Mouse (Mus musculus): ENCODE data around the gene Krtap3-1. TPM values are rescaled to one million over a fixed set of nuclear protein-coding genes. Genes with fewer than 3 reads are reported as not detected.
"Not testable (repeated sequence)": the region's sequence is repeated elsewhere in the genome, so short reads cannot be mapped to it uniquely, and the experiment has no call there.

Krtap3-1 gene
- not detected in 2 replicates for polyA plus RNA-seq (2015; fragmentation: Nextera tagmentation; extraction: Ambion mirVana)

- no peak within 1 kb of the TSS for H3K9ac ChIP-seq (replicated peaks; ENCODE audit: low read depth)
- H3K27ac ChIP-seq (ENCODE audit: low read length): no peak within 1 kb of the TSS
- H3K4me1 ChIP-seq (ENCODE audit: insufficient read depth, low read depth, low read length): no peaks in the 10 kb centered on the region
- H3K9me3 ChIP-seq (ENCODE audit: low read length): no peaks in the 10 kb centered on the region
- H3K4me3 ChIP-seq (ENCODE audit: low read depth, low read length): no peak within 1 kb of the TSS
- no peaks in the 10 kb centered on the region for H3K27me3 ChIP-seq (replicated peaks; ENCODE audit: insufficient read depth, low read length)
- H3K4me2 ChIP-seq (replicated peaks; ENCODE audit: low read depth, low read length): no peak within 1 kb of the TSS
- H3K36me3 ChIP-seq (ENCODE audit: insufficient read depth, low read length): no peaks in the 10 kb centered on the region
- WGBS: 94% methylated on average over 7 of the region's 7 CpGs
- TF ChIP-seq CTCF (IDR thresholded peaks at IDR 0.05): no peak
- TF ChIP-seq EP300 (IDR thresholded peaks at IDR 0.05): no peak
- DNase-seq (ENCODE audit: low spot score): no peak
- no peak for ATAC-seq
These were observed at the start of gene Krtap3-1 for GRCm38 (mm10) chr11:99566530-99566929. Krtap3-1 (minus strand) TSS chr11:99566630.

- H3K9me3 ChIP-seq (ENCODE audit: low read length): no peaks in the 10 kb centered on the region
- TF ChIP-seq CTCF (IDR thresholded peaks at IDR 0.05) (no peak), EP300 (IDR thresholded peaks at IDR 0.05) (no peak)
- H3K36me3 ChIP-seq (ENCODE audit: insufficient read depth, low read length): no peaks in the 10 kb centered on the region
- no peak within 1 kb of the TSS for H3K9ac ChIP-seq (replicated peaks; ENCODE audit: low read depth)
- no peaks in the 10 kb centered on the region for H3K27me3 ChIP-seq (replicated peaks; ENCODE audit: insufficient read depth, low read length)
- no peak within 1 kb of the TSS for H3K27ac ChIP-seq (ENCODE audit: low read length)
- ATAC-seq (no peak), DNase-seq (ENCODE audit: low spot score) (no peak)
- no peak within 1 kb of the TSS for H3K4me3 ChIP-seq (ENCODE audit: low read depth, low read length)
- WGBS: 52% methylated on average over 3 of the region's 3 CpGs
- H3K4me1 ChIP-seq (ENCODE audit: insufficient read depth, low read depth, low read length): no peaks in the 10 kb centered on the region
- H3K4me2 ChIP-seq (replicated peaks; ENCODE audit: low read depth, low read length): no peak within 1 kb of the TSS
These were observed 48.5 kb upstream of the Krtap3-1 start, which contains the start of gene Krtap2-4 for GRCm38 (mm10) chr11:99614796-99615363. Krtap2-4 (minus strand) TSS chr11:99614846.

GRCm38 (mm10) chr11:99610089-99610488 is 43.7 kb upstream of the Krtap3-1 start, which contains the start of gene Gm11937:
Gm11937 (minus strand) TSS chr11:99610189.
- not testable (repeated sequence) for H3K4me2 ChIP-seq (replicated peaks; ENCODE audit: low read depth, low read length); H3K9ac ChIP-seq (replicated peaks; ENCODE audit: low read depth); H3K4me3 ChIP-seq (ENCODE audit: low read depth, low read length); H3K36me3 ChIP-seq (ENCODE audit: insufficient read depth, low read length); DNase-seq (ENCODE audit: low spot score); ATAC-seq; H3K27me3 ChIP-seq (replicated peaks; ENCODE audit: insufficient read depth, low read length); H3K9me3 ChIP-seq (ENCODE audit: low read length); H3K4me1 ChIP-seq (ENCODE audit: insufficient read depth, low read depth, low read length); H3K27ac ChIP-seq (ENCODE audit: low read length)
- WGBS: 55% methylated on average over 1 of the region's 2 CpGs

DNA sequence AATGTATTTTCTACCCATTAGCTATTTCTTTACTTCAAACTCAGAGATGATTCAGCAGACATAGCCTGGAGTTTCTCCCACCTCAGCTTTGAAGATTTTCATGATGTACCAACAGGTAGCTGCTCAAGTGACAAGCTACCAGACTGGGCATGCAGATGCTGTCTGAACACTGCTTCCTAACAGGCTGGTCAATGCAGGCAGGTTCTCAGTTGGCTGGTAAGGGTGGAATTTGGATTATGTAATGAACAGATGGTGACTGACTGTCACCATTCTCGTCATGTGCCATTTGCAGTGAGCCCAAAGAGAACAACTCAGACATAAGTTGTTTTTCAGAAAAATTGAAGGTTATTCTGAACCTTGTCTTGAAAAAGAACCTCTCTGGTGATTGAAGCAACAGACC is 42.7 kb upstream of the Krtap3-1 start:
- H3K9ac ChIP-seq (replicated peaks; ENCODE audit: low read depth): no peak overlapping the region
- ATAC-seq (no peak), DNase-seq (ENCODE audit: low spot score) (no peak)
- no peaks in the 10 kb centered on the region for H3K36me3 ChIP-seq (ENCODE audit: insufficient read depth, low read length)
- H3K9me3 ChIP-seq (ENCODE audit: low read length): no peaks in the 10 kb centered on the region
- 70% methylated on average over 1 of the region's 1 CpGs for WGBS
- H3K4me2 ChIP-seq (replicated peaks; ENCODE audit: low read depth, low read length): no peak overlapping the region
- no peaks in the 10 kb centered on the region for H3K27me3 ChIP-seq (replicated peaks; ENCODE audit: insufficient read depth, low read length)
- TF ChIP-seq CTCF (IDR thresholded peaks at IDR 0.05) (no peak), EP300 (IDR thresholded peaks at IDR 0.05) (no peak)
- no peaks in the 10 kb centered on the region for H3K4me1 ChIP-seq (ENCODE audit: insufficient read depth, low read depth, low read length)
- H3K4me3 ChIP-seq (ENCODE audit: low read depth, low read length): no peak overlapping the region
- H3K27ac ChIP-seq (ENCODE audit: low read length): no peak overlapping the region

GRCm38 (mm10) chr11:99603208-99603607 is 36.8 kb upstream of the Krtap3-1 start, which contains the start of gene Gm11938:
Gm11938 (minus strand) TSS chr11:99603308.
- H3K4me2 ChIP-seq (replicated peaks; ENCODE audit: low read depth, low read length); H3K27me3 ChIP-seq (replicated peaks; ENCODE audit: insufficient read depth, low read length); H3K36me3 ChIP-seq (ENCODE audit: insufficient read depth, low read length); DNase-seq (ENCODE audit: low spot score); H3K4me1 ChIP-seq (ENCODE audit: insufficient read depth, low read depth, low read length); H3K4me3 ChIP-seq (ENCODE audit: low read depth, low read length); ATAC-seq; H3K9me3 ChIP-seq (ENCODE audit: low read length); H3K27ac ChIP-seq (ENCODE audit: low read length); H3K9ac ChIP-seq (replicated peaks; ENCODE audit: low read depth): not testable (repeated sequence)
- 48% methylated on average over 1 of the region's 1 CpGs for WGBS

DNA sequence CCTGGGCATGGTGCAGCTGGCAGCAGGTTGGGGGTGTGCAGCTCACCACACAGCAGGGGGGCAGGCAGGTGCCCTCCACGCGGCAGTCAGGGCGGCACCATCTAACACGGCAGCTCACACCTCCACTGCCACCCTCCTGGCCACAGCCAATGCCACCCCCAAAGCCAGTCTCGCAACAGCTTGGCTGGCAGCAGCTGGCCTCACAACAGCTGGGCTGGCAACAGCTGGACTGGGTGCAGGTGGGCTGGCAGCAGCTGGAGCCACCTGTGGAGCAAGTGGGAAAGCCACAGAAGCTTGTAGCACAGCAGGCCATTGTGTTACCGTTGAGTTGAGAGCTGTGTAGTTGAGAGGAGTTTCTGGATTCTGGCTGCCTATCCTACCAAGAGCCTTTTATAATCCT is 31.3 kb upstream of the Krtap3-1 start, which contains the start of gene Krtap9-3:
Gene Krtap9-3 (minus strand): TSS at position 364 of the 400 bp plus-strand sequence.
- H3K4me3 ChIP-seq (ENCODE audit: low read depth, low read length); H3K4me2 ChIP-seq (replicated peaks; ENCODE audit: low read depth, low read length); H3K4me1 ChIP-seq (ENCODE audit: insufficient read depth, low read depth, low read length); H3K9me3 ChIP-seq (ENCODE audit: low read length); DNase-seq (ENCODE audit: low spot score); H3K27me3 ChIP-seq (replicated peaks; ENCODE audit: insufficient read depth, low read length); ATAC-seq; H3K9ac ChIP-seq (replicated peaks; ENCODE audit: low read depth); H3K27ac ChIP-seq (ENCODE audit: low read length); H3K36me3 ChIP-seq (ENCODE audit: insufficient read depth, low read length): not testable (repeated sequence)
- WGBS: 64% methylated on average over 6 of the region's 6 CpGs

DNA sequence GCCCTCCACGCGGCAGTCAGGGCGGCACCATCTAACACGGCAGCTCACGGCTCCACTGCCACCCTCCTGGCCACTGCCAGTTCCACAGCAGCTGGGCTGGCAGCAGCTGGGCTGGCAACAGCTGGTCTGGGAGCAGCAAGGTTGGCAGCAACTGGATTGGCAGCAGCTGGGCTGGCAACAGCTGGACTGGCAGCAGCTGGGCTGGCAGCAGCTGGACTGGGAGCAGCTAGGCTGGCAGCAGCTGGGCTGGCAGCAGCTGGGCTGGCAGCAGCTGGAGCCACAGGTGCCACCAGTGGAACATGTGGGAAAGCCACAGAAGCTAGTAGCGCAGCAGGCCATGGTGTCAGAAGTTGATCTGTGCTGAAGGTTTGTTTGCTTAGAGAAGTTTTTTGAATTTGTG is 24.6 kb upstream of the Krtap3-1 start, which contains the start of gene Krtap1-3:
Gene Krtap1-3 (minus strand): TSS at position 359 of the 400 bp plus-strand sequence.
- H3K4me1 ChIP-seq (ENCODE audit: insufficient read depth, low read depth, low read length): no peaks in the 10 kb centered on the region
- 90% methylated on average over 6 of the region's 6 CpGs for WGBS

More for the DNA sequence above, 24.6 kb upstream of the Krtap3-1 start, which contains the start of gene Krtap1-3:
- H3K4me3 ChIP-seq (ENCODE audit: low read depth, low read length): no peak within 1 kb of the TSS
- H3K27ac ChIP-seq (ENCODE audit: low read length): no peak within 1 kb of the TSS
- H3K9ac ChIP-seq (replicated peaks; ENCODE audit: low read depth): no peak within 1 kb of the TSS
- H3K36me3 ChIP-seq (ENCODE audit: insufficient read depth, low read length): no peaks in the 10 kb centered on the region
- no peaks in the 10 kb centered on the region for H3K9me3 ChIP-seq (ENCODE audit: low read length)
- no peak for TF ChIP-seq CTCF (IDR thresholded peaks at IDR 0.05)
- TF ChIP-seq EP300 (IDR thresholded peaks at IDR 0.05): no peak
- DNase-seq (ENCODE audit: low spot score): no peak
- no peak for ATAC-seq
- H3K27me3 ChIP-seq (replicated peaks; ENCODE audit: insufficient read depth, low read length): no peaks in the 10 kb centered on the region
- H3K4me2 ChIP-seq (replicated peaks; ENCODE audit: low read depth, low read length): no peak within 1 kb of the TSS

Data from lung, postnatal 0 days (tissue).